Mouse (Mus musculus) MEL (cell line): ENCODE data around the gene Dxo. TPM values are rescaled to one million over a fixed set of nuclear protein-coding genes. Genes with fewer than 3 reads are reported as not detected.
"Not testable (repeated sequence)": the region's sequence is repeated elsewhere in the genome, so short reads cannot be mapped to it uniquely, and the experiment has no call there.

ENCODE experiments used
- DNase-seq: peaks from one replicate; pipeline ENCODE4 v3.0.0; 2011; ENCODE audit warnings: low read depth, low spot score
- H3K27ac ChIP-seq: 2 replicates; pipeline ENCODE4 v1.5.1; 2012; ENCODE audit warnings: low read depth, mild to moderate bottlenecking, control low read depth, low read length, moderate library complexity; ENCODE audit not compliant: control insufficient read depth
- H3K27me3 ChIP-seq, 2 experiments: fragments of 150-350 bp in 1 of 2; sonication (generic) in 1 of 2; 2 replicates each; pipeline ENCODE4 v1.6.1; 2012; ENCODE audit warnings: low read length in 2 of 2, mild to moderate bottlenecking in 2 of 2, improper control_type of control experiment in 1 of 2, moderate library complexity in 1 of 2; ENCODE audit not compliant: insufficient read depth in 2 of 2, control insufficient read depth in 1 of 2
- H3K36me3 ChIP-seq, 2 experiments: 2 replicates each; pipeline ENCODE4 v1.6.1; 2012 to 2014; ENCODE audit warnings: low read length in 2 of 2, improper control_type of control experiment in 1 of 2, inconsistent platforms in 1 of 2, mild to moderate bottlenecking in 1 of 2; ENCODE audit not compliant: insufficient read depth in 2 of 2, control insufficient read depth in 1 of 2
- H3K4me1 ChIP-seq, 2 experiments: fragments of 150-350 bp in 1 of 2; sonication (generic) in 1 of 2; 2 replicates each; pipeline ENCODE4 v1.6.1; 2012; ENCODE audit warnings: low read length in 2 of 2, improper control_type of control experiment in 1 of 2, mild to moderate bottlenecking in 1 of 2; ENCODE audit not compliant: insufficient read depth in 2 of 2, control insufficient read depth in 1 of 2
- H3K4me3 ChIP-seq, 2 experiments: fragments of 150-350 bp in 1 of 2; sonication (generic) in 1 of 2; 2 replicates each; pipeline ENCODE4 v1.5.1; 2012; ENCODE audit warnings: low read depth in 2 of 2, low read length in 2 of 2, mild to moderate bottlenecking in 2 of 2, moderate library complexity in 2 of 2, control low read depth in 1 of 2, improper control_type of control experiment in 1 of 2; ENCODE audit not compliant: control insufficient read depth in 1 of 2, insufficient read depth in 1 of 2
- H3K79me2 ChIP-seq: 2 replicates; pipeline ENCODE4 v1.6.1; 2012; ENCODE audit warnings: mild to moderate bottlenecking, low read length, moderate library complexity; ENCODE audit not compliant: control insufficient read depth, poor library complexity, insufficient read depth
- H3K9ac ChIP-seq: 2 replicates; pipeline ENCODE4 v1.6.1; 2012; ENCODE audit warnings: low read depth, mild to moderate bottlenecking, control low read depth, low read length, moderate library complexity; ENCODE audit not compliant: control insufficient read depth, poor library complexity, severe bottlenecking
- H3K9me3 ChIP-seq: fragments of 150-350 bp; sonication (generic); replicated peaks from 2 replicates; pipeline ENCODE4 v1.6.1; 2012; ENCODE audit warnings: mild to moderate bottlenecking, low read length, improper control_type of control experiment, moderate library complexity; ENCODE audit not compliant: insufficient read depth
- BHLHE40 ChIP-seq: IDR thresholded peaks from 2 replicates; pipeline ENCODE4 v1.6.1; 2012; ENCODE audit warnings: low read depth, mild to moderate bottlenecking, inconsistent platforms, low read length, improper control_type of control experiment, borderline replicate concordance
- CHD1 ChIP-seq: IDR thresholded peaks from 2 replicates; pipeline ENCODE4 v1.6.1; 2012; ENCODE audit warnings: low read depth, mild to moderate bottlenecking, inconsistent platforms, low read length, improper control_type of control experiment
- CHD2 ChIP-seq: IDR thresholded peaks from 2 replicates; pipeline ENCODE4 v1.6.1; 2011; ENCODE audit warnings: low read length, improper control_type of control experiment
- CTCF ChIP-seq, 3 experiments: IDR thresholded peaks in 2 of 3; conservative IDR thresholded peaks in 1 of 3; 2 replicates each; pipeline ENCODE4 v1.5.1; 2011 to 2012; ENCODE audit warnings: low read length in 3 of 3, low read depth in 2 of 3, mild to moderate bottlenecking in 2 of 3, improper control_type of control experiment in 1 of 3, inconsistent platforms in 1 of 3, mixed read lengths in 1 of 3, moderate library complexity in 1 of 3; ENCODE audit not compliant: control insufficient read depth in 1 of 3, insufficient read depth in 1 of 3, poor library complexity in 1 of 3, severe bottlenecking in 1 of 3
- E2F4 ChIP-seq: IDR thresholded peaks from 2 replicates; pipeline ENCODE4 v1.6.1; 2011; ENCODE audit warnings: low read depth, low read length, improper control_type of control experiment, borderline replicate concordance
- ELF1 ChIP-seq: IDR thresholded peaks from 2 replicates; pipeline ENCODE4 v1.6.1; 2014; ENCODE audit warnings: low read depth, mild to moderate bottlenecking, inconsistent platforms, low read length, improper control_type of control experiment, moderate library complexity
- ETS1 ChIP-seq: IDR thresholded peaks from 2 replicates; pipeline ENCODE4 v1.6.1; 2012; ENCODE audit warnings: low read depth, mild to moderate bottlenecking, inconsistent platforms, low read length, improper control_type of control experiment, moderate library complexity
- GABPA ChIP-seq: IDR thresholded peaks from 2 replicates; pipeline ENCODE4 v1.6.1; 2012; ENCODE audit warnings: low read depth, mild to moderate bottlenecking, inconsistent platforms, low read length, improper control_type of control experiment, moderate library complexity
- GATA1 ChIP-seq: IDR thresholded peaks from 2 replicates; pipeline ENCODE4 v1.6.1; 2011; ENCODE audit warnings: low read depth, low read length, improper control_type of control experiment
- KAT2A ChIP-seq: conservative IDR thresholded peaks from 2 replicates; pipeline ENCODE4 v1.6.1; 2012; ENCODE audit warnings: low read depth, low read length, improper control_type of control experiment, inconsistent platforms
- MAFK ChIP-seq: IDR thresholded peaks from 2 replicates; pipeline ENCODE4 v1.6.1; 2011; ENCODE audit warnings: low read depth, mild to moderate bottlenecking, low read length, improper control_type of control experiment, borderline replicate concordance
- MEF2A ChIP-seq: IDR thresholded peaks from 2 replicates; pipeline ENCODE4 v1.6.1; 2014; ENCODE audit warnings: low read depth, mild to moderate bottlenecking, inconsistent platforms, low read length, improper control_type of control experiment; ENCODE audit not compliant: poor library complexity, insufficient replicate concordance, severe bottlenecking; ENCODE audit errors: extremely low read depth
- MYC ChIP-seq: IDR thresholded peaks from 2 replicates; pipeline ENCODE4 v1.6.1; 2011; ENCODE audit warnings: low read depth, mild to moderate bottlenecking, low read length, improper control_type of control experiment, moderate library complexity
- NRF1 ChIP-seq: IDR thresholded peaks from 2 replicates; pipeline ENCODE4 v1.6.1; 2014; ENCODE audit warnings: low read depth, mild to moderate bottlenecking, inconsistent platforms, low read length, improper control_type of control experiment, moderate library complexity; ENCODE audit not compliant: poor library complexity, insufficient read depth, severe bottlenecking
- POLR2A ChIP-seq, 2 experiments: IDR thresholded peaks; 2 replicates each; pipeline ENCODE4 v1.6.1; 2011 to 2012; ENCODE audit warnings: low read length in 2 of 2, mild to moderate bottlenecking in 2 of 2, control low read depth in 1 of 2, improper control_type of control experiment in 1 of 2, low read depth in 1 of 2, moderate library complexity in 1 of 2; ENCODE audit not compliant: control insufficient read depth in 1 of 2, insufficient read depth in 1 of 2, poor library complexity in 1 of 2
- POLR2AphosphoS2 ChIP-seq: IDR thresholded peaks from 2 replicates; pipeline ENCODE4 v1.6.1; 2011; ENCODE audit warnings: low read length, improper control_type of control experiment
- POLR2AphosphoS5 ChIP-seq: IDR thresholded peaks from 2 replicates; pipeline ENCODE4 v1.6.1; 2012; ENCODE audit warnings: low read depth, borderline replicate concordance, mild to moderate bottlenecking, inconsistent platforms, low read length, moderate library complexity, mixed read lengths
- RAD21 ChIP-seq: IDR thresholded peaks from 2 replicates; pipeline ENCODE4 v1.6.1; 2011; ENCODE audit warnings: mild to moderate bottlenecking, low read depth, low read length, improper control_type of control experiment
- TAL1 ChIP-seq: IDR thresholded peaks from 2 replicates; pipeline ENCODE4 v1.6.1; 2012; ENCODE audit warnings: mild to moderate bottlenecking, inconsistent platforms, low read length, moderate library complexity, mixed read lengths
- TBP ChIP-seq: IDR thresholded peaks from 2 replicates; pipeline ENCODE4 v1.8.0; 2011; ENCODE audit warnings: low read depth, low read length, improper control_type of control experiment
- TCF12 ChIP-seq: IDR thresholded peaks from 2 replicates; pipeline ENCODE4 v1.6.1; 2014; ENCODE audit warnings: low read depth, mild to moderate bottlenecking, inconsistent platforms, low read length, improper control_type of control experiment, moderate library complexity
- UBTF ChIP-seq: IDR thresholded peaks from 2 replicates; pipeline ENCODE4 v1.6.1; 2012; ENCODE audit warnings: low read depth, mild to moderate bottlenecking, inconsistent platforms, low read length, improper control_type of control experiment, moderate library complexity, borderline replicate concordance; ENCODE audit not compliant: insufficient read depth
- USF1 ChIP-seq: IDR thresholded peaks from 2 replicates; pipeline ENCODE4 v1.6.1; 2014; ENCODE audit warnings: low read depth, mild to moderate bottlenecking, inconsistent platforms, low read length, improper control_type of control experiment, moderate library complexity
- USF2 ChIP-seq, 2 experiments: IDR thresholded peaks; 2 replicates each; pipeline ENCODE4 v1.6.1; 2011 to 2012; ENCODE audit warnings: improper control_type of control experiment in 2 of 2, low read length in 2 of 2, borderline replicate concordance in 1 of 2, inconsistent platforms in 1 of 2, low read depth in 1 of 2, mild to moderate bottlenecking in 1 of 2; ENCODE audit not compliant: insufficient read depth in 1 of 2
- ZMIZ1 ChIP-seq: IDR thresholded peaks from 2 replicates; pipeline ENCODE4 v1.6.1; 2012; ENCODE audit warnings: low read depth, mild to moderate bottlenecking, inconsistent platforms, low read length, improper control_type of control experiment, moderate library complexity
- ZNF384 ChIP-seq: IDR thresholded peaks from 2 replicates; pipeline ENCODE4 v1.6.1; 2012; ENCODE audit warnings: low read depth, mild to moderate bottlenecking, inconsistent platforms, low read length, improper control_type of control experiment
- polyA plus RNA-seq, 2 experiments: library from polyadenylated mRNA; stranded (reverse) in 1 of 2; unstranded in 1 of 2; fragments of >175 nt in 1 of 2; fragments of >200 nt in 1 of 2; gene quantifications; 2 replicates each; pipeline versions ENCODE4 v1.2.1 to v1.2.4; 2012; ENCODE audit warnings: low replicate concordance in 2 of 2, low read depth in 1 of 2; ENCODE audit not compliant: insufficient read length in 2 of 2, insufficient read depth in 1 of 2, missing spikeins in 1 of 2
- total RNA-seq: library from RNA; depleted of rRNA; stranded (reverse); fragments of 300-350 nt; gene quantifications from 2 replicates; pipeline ENCODE4 v1.2.3, GENCODE M21; 2012

Gene Dxo
- total and polyA plus RNA-seq, 3 experiments: 18.0 to 39.7 TPM; not detected in 1

DNA sequence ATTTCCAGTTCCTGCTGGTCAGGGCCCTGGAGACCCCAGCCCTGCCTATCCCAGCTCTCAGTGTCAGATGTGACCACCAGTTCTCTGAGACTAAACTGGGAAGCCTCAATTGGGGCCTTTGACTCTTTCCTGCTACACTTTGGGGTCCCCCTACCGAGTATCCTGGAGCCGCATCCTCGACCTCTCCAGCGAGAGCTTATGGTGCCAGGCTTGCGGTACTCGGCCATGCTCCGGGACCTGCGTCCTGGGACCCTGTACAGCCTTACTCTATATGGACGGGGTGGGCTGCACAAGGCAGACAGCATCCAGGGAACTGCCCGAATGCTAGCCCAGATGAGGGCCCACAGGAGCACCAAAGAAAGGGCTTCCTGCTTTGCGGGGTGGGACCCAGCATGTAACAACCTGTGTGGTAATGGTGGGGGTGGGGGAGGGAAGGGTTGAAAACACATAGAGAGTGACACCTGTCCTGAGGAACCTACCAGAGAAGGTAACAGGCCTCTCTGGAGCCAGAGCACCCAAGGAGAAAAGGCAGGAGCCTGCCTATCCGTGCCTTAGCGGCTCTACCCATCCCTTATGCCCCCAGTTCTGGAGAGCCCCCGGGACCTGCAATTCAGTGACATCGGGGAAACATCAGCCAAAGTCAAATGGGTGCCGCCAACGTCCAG is 37.8 kb upstream of the Dxo start:
- H3K27ac ChIP-seq: no peak overlapping the region
- no peak overlapping the region for H3K9ac ChIP-seq
- H3K36me3 ChIP-seq: no peaks in the 10 kb centered on the region
- no peaks in the 10 kb centered on the region for H3K27me3 ChIP-seq
- no peak overlapping the region for H3K4me3 ChIP-seq
- TF ChIP-seq NRF1 (no peak), CTCF (IDR thresholded peaks at IDR 0.05 in 2 of 3, conservative IDR thresholded peaks at IDR 0.05 in 1 of 3; ENCODE audit: control insufficient read depth in 1 of 3, insufficient read depth in 1 of 3, low read depth in 2 of 3, low read length in 3 of 3, poor library complexity in 1 of 3, severe bottlenecking in 1 of 3) (no peak), MEF2A (no peak), BHLHE40 (no peak), ZNF384 (no peak), POLR2AphosphoS5 (no peak), USF2 (IDR thresholded peaks at IDR 0.05; ENCODE audit: borderline replicate concordance in 1 of 2, insufficient read depth in 1 of 2, low read depth in 1 of 2, low read length in 2 of 2) (no peak), ETS1 (no peak), TAL1 (no peak), GATA1 (no peak), CHD2 (no peak), POLR2A (IDR thresholded peaks at IDR 0.05; ENCODE audit: control insufficient read depth in 1 of 2, insufficient read depth in 1 of 2, low read depth in 1 of 2, low read length in 2 of 2, poor library complexity in 1 of 2) (no peak)
- no peaks in the 10 kb centered on the region for H3K9me3 ChIP-seq
- DNase-seq: no peak
- no peaks in the 10 kb centered on the region for H3K4me1 ChIP-seq
- no peaks in the 10 kb centered on the region for H3K79me2 ChIP-seq

DNA sequence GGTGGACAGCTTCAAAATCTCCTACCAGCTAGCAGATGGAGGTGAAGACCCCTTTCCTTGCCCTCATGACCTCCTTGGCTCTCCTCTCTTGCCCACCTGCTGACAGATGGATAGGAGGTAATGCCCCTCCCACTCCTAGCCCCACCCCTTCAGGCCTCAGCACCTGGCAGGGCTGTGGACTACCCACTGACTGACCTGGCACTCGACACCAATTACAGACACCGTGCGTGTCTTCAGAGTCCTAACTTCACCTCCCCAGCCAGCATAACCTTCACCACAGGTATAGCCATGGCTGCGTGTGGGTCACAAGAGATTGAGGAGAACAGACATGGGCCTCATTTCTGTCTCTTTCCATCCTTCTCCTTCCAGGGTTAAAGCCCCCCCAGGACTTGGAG is 37.3 kb upstream of the Dxo start:
- Histone ChIP-seq H3K27ac (no peak overlapping the region), H3K4me1 (no peaks in the 10 kb centered on the region), H3K79me2 (no peaks in the 10 kb centered on the region)

DNA sequence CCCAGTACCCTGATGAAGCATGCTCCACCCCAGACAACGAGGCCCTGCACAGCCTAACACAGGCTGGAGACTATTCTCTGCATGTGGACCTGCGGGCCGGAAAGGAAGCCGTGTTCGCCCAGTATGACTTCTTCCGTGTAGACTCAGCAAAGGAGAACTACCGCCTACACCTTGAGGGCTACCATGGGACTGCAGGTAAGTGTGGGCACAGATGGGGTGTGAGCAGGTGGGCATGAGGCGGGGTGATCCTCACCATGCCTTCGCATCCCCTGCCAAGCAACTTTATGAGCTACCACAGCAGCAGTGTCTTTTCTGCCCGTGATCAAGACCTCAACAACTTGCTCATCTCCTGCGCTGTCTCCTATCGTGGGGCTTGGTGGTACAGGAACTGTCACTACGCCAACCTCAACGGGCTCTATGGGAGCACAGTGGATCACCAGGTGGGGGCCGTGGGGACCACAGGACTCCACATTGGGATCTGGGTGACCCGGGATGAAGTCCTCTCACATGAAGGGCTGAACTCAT is 36.0 kb upstream of the Dxo start:
- H3K27me3 ChIP-seq, H3K36me3 ChIP-seq, H3K9me3 ChIP-seq, DNase-seq, H3K27ac ChIP-seq, H3K79me2 ChIP-seq, H3K4me1 ChIP-seq, H3K9ac ChIP-seq, H3K4me3 ChIP-seq: not testable (repeated sequence)

More for the DNA sequence above, 37.3 kb upstream of the Dxo start:
- Histone ChIP-seq H3K27me3 (no peaks in the 10 kb centered on the region), H3K9me3 (no peaks in the 10 kb centered on the region), H3K9ac (no peak overlapping the region), H3K4me3 (no peak overlapping the region), H3K36me3 (no peaks in the 10 kb centered on the region)
- no peak for DNase-seq
- TF ChIP-seq GABPA (no peak), TBP (no peak), ZMIZ1 (no peak), CTCF (IDR thresholded peaks at IDR 0.05 in 2 of 3, conservative IDR thresholded peaks at IDR 0.05 in 1 of 3; ENCODE audit: control insufficient read depth in 1 of 3, insufficient read depth in 1 of 3, low read depth in 2 of 3, low read length in 3 of 3, poor library complexity in 1 of 3, severe bottlenecking in 1 of 3) (no peak), CHD1 (no peak), ZNF384 (no peak), KAT2A (no peak), POLR2A (IDR thresholded peaks at IDR 0.05; ENCODE audit: control insufficient read depth in 1 of 2, insufficient read depth in 1 of 2, low read depth in 1 of 2, low read length in 2 of 2, poor library complexity in 1 of 2) (no peak), UBTF (no peak), MAFK (no peak), TCF12 (no peak), MYC (no peak), USF2 (IDR thresholded peaks at IDR 0.05; ENCODE audit: borderline replicate concordance in 1 of 2, insufficient read depth in 1 of 2, low read depth in 1 of 2, low read length in 2 of 2) (no peak), E2F4 (no peak), USF1 (no peak), ELF1 (no peak), POLR2AphosphoS2 (no peak), RAD21 (no peak)
